Mouse (Mus musculus) spleen, postnatal 36 days (tissue): Measurements from ENCODE around the gene Tcf20.

Source experiments
- DNase-seq, 2 experiments: peaks; one replicate each; pipeline ENCODE4 v3.0.0; 2022; ENCODE audit warnings: low spot score in 2 of 2, mixed read lengths in 1 of 2

Tcf20 gene

GRCm38 (mm10) chr15:82992911-82993310 lies 5.2 kb upstream of the Tcf20 start:
- peak in 1 of 2 experiments; percentile 37 for DNase-seq

- DNase-seq: no peak
Measured at GRCm38 (mm10) chr15:82992079-82992783, 4.6 kb upstream of the Tcf20 start.

- DNase-seq: no peak
Measured at GRCm38 (mm10) chr15:82989190-82989704, 1.6 kb upstream of the Tcf20 start.

GRCm38 (mm10) chr15:82987014-82987731 lies 499 bp downstream of the Tcf20 start:
- no peak for DNase-seq

- DNase-seq: no peak
Measured at GRCm38 (mm10) chr15:82984574-82984973, 3.1 kb downstream of the Tcf20 start.

GRCm38 (mm10) chr15:82984097-82984496 lies 3.6 kb downstream of the Tcf20 start:
- DNase-seq: no peak

- no peak for DNase-seq
Measured at GRCm38 (mm10) chr15:82983416-82984026, 4.2 kb downstream of the Tcf20 start.

GRCm38 (mm10) chr15:82982724-82983415 lies 4.8 kb downstream of the Tcf20 start:
- DNase-seq: no peak

GRCm38 (mm10) chr15:82981676-82982520 lies 5.8 kb downstream of the Tcf20 start:
- no peak for DNase-seq

GRCm38 (mm10) chr15:82979531-82979930 lies 8.1 kb downstream of the Tcf20 start:
- DNase-seq: no peak

- DNase-seq: no peak
Measured at GRCm38 (mm10) chr15:82974471-82974870, 13.2 kb downstream of the Tcf20 start.

- no peak for DNase-seq
Measured at GRCm38 (mm10) chr15:82969206-82969721, 18.4 kb downstream of the Tcf20 start.

- no peak for DNase-seq
Measured at GRCm38 (mm10) chr15:82968449-82968848, 19.2 kb downstream of the Tcf20 start.

GRCm38 (mm10) chr15:82967947-82968346 lies 19.7 kb downstream of the Tcf20 start:
- DNase-seq: no peak

GRCm38 (mm10) chr15:82964266-82964825 lies 23.3 kb downstream of the Tcf20 start:
- DNase-seq: no peak

GRCm38 (mm10) chr15:82963556-82964156 lies 24.0 kb downstream of the Tcf20 start:
- no peak for DNase-seq

- DNase-seq: no peak
Measured at GRCm38 (mm10) chr15:82963090-82963489, 24.6 kb downstream of the Tcf20 start.

GRCm38 (mm10) chr15:82962536-82962935 lies 25.1 kb downstream of the Tcf20 start:
- no peak for DNase-seq

GRCm38 (mm10) chr15:82960786-82961561 lies 26.7 kb downstream of the Tcf20 start:
- no peak for DNase-seq
